Mouse (Mus musculus): ENCODE data around the gene Tex14. TPM values are rescaled to one million over a fixed set of nuclear protein-coding genes. Genes with fewer than 3 reads are reported as not detected.

The Tex14 gene
- total and polyA plus RNA-seq, 3 experiments: 0.42 TPM; not detected in 1

DNA sequence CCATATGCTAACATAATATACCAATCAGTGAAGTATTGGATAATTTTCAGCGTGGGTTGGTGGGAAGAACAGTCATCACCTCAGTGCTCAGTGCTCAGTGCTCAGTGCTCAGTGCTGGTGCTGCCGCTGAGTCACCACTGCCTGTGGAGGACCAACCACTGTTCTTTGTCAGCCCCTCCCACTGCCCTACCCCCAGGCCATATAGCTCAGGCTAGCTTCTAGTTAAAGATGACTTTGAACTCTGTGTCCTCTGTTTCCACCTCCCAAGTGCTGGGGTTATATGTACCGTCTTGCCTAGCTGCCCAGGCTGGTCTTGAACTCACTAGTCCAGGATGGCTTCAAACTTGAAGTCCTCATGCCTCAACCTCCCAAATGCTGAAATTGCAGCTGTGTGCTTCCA lies 84.1 kb downstream of the Tex14 start:
- Histone ChIP-seq H3K4me1 (ENCODE audit: control insufficient read depth in 1 of 2, insufficient read depth in 2 of 2, low read length in 2 of 2) (no peaks in the 10 kb centered on the region; a peak in 1 of 4 replicates), H3K79me2 (ENCODE audit: control insufficient read depth, insufficient read depth, low read length, poor library complexity) (no peaks in the 10 kb centered on the region)
- no peak for DNase-seq (ENCODE audit: low read depth, low spot score)

DNA sequence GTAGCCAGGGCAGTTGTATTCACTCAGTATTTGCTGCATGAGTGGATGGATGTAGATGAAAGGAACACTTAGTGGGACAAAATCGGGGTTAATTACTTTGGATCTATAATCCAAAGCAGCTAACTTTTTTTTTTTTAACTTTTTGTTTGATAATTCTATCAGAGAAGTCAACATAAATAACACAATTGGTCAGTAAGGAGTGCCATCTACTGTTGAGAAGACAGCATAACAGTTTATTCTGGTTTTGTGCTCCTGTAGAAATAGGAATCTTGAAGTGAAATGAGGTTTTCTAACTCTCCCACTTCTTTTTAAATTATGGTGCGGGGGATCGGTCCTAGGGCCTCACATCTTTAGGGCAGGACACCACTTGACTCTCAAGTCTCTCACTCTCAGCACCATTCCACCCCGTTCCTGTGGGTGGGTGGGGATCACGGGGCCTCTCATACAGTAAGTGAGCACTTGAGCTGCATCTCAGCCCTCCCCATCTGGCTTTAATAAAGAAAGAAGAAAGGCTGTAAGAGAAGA lies 99.9 kb downstream of the Tex14 start:
- H3K27me3 ChIP-seq (ENCODE audit: control insufficient read depth in 1 of 2, insufficient read depth in 2 of 2, low read length in 2 of 2): no peaks in the 10 kb centered on the region
- no peaks in the 10 kb centered on the region for H3K79me2 ChIP-seq (ENCODE audit: control insufficient read depth, insufficient read depth, low read length, poor library complexity)
- H3K9ac ChIP-seq (ENCODE audit: control insufficient read depth, low read depth, low read length, poor library complexity, severe bottlenecking): no peak overlapping the region
- no peaks in the 10 kb centered on the region for H3K9me3 ChIP-seq (replicated peaks; ENCODE audit: insufficient read depth, low read length)
- H3K4me1 ChIP-seq (ENCODE audit: control insufficient read depth in 1 of 2, insufficient read depth in 2 of 2, low read length in 2 of 2): peaks cover 7 to 11% of the 10 kb centered on the region in 2 experiments
- TF ChIP-seq GABPA (IDR thresholded peaks at IDR 0.05; ENCODE audit: low read depth, low read length): no peak
- TF ChIP-seq ZMIZ1 (IDR thresholded peaks at IDR 0.05; ENCODE audit: low read depth, low read length): no peak
- TF ChIP-seq SMC3 (IDR thresholded peaks at IDR 0.05; ENCODE audit: low read depth, low read length): peak; percentile 71
- TF ChIP-seq GATA1 (IDR thresholded peaks at IDR 0.05; ENCODE audit: low read depth, low read length): 0 out of 2 replicates have a peak, but pooled peaks have one; percentile 21
- no peak for TF ChIP-seq POLR2AphosphoS5 (IDR thresholded peaks at IDR 0.05; ENCODE audit: borderline replicate concordance, low read depth, low read length)
- no peak for TF ChIP-seq JUND (IDR thresholded peaks at IDR 0.05; ENCODE audit: low read depth, low read length)
- peak; percentile 92 for TF ChIP-seq RAD21 (IDR thresholded peaks at IDR 0.05; ENCODE audit: low read depth, low read length)
- TF ChIP-seq HCFC1 (IDR thresholded peaks at IDR 0.05; ENCODE audit: low read depth, low read length): no peak
- TF ChIP-seq SIN3A (IDR thresholded peaks at IDR 0.05; ENCODE audit: low read length): no peak
- TF ChIP-seq ZC3H11A (IDR thresholded peaks at IDR 0.05; ENCODE audit: low read depth, low read length): peak; percentile 61
- TF ChIP-seq ETS1 (IDR thresholded peaks at IDR 0.05; ENCODE audit: low read depth, low read length): 0 out of 2 replicates have a peak, but pooled peaks have one; percentile 18
- no peak for TF ChIP-seq ELF1 (IDR thresholded peaks at IDR 0.05; ENCODE audit: low read depth, low read length)
- TF ChIP-seq MXI1 (IDR thresholded peaks at IDR 0.05; ENCODE audit: low read depth, low read length): no peak
- no peak for TF ChIP-seq MAZ (IDR thresholded peaks at IDR 0.05; ENCODE audit: low read depth, low read length)
- TF ChIP-seq ZNF384 (IDR thresholded peaks at IDR 0.05; ENCODE audit: low read depth, low read length): peak; percentile 90
- TF ChIP-seq UBTF (IDR thresholded peaks at IDR 0.05; ENCODE audit: borderline replicate concordance, insufficient read depth, low read depth, low read length): no peak
- no peak for TF ChIP-seq MAFK (IDR thresholded peaks at IDR 0.05; ENCODE audit: borderline replicate concordance, low read depth, low read length)
- TF ChIP-seq BHLHE40 (IDR thresholded peaks at IDR 0.05; ENCODE audit: borderline replicate concordance, low read depth, low read length): no peak
- peak in 2 of 3 experiments; percentile 49 to 88; a peak in 4 of 6 replicates for TF ChIP-seq CTCF (IDR thresholded peaks at IDR 0.05 in 2 of 3, conservative IDR thresholded peaks at IDR 0.05 in 1 of 3; ENCODE audit: control insufficient read depth in 1 of 3, insufficient read depth in 1 of 3, low read depth in 2 of 3, low read length in 3 of 3, poor library complexity in 1 of 3, severe bottlenecking in 1 of 3)
- TF ChIP-seq KAT2A (conservative IDR thresholded peaks at IDR 0.05; ENCODE audit: low read depth, low read length): no peak
- no peak overlapping the region for H3K4me3 ChIP-seq (ENCODE audit: control insufficient read depth in 1 of 2, insufficient read depth in 1 of 2, low read depth in 2 of 2, low read length in 2 of 2)
- DNase-seq (ENCODE audit: low read depth, low spot score): peak; percentile 67
- no peak overlapping the region for H3K27ac ChIP-seq (ENCODE audit: control insufficient read depth, low read depth, low read length)
- H3K36me3 ChIP-seq (ENCODE audit: control insufficient read depth in 1 of 2, insufficient read depth in 2 of 2, low read length in 2 of 2): peaks cover 0 to 11% of the 10 kb centered on the region in 2 experiments; a peak in 2 of 4 replicates

More for the DNA sequence above, 84.1 kb downstream of the Tex14 start:
- Histone ChIP-seq H3K36me3 (ENCODE audit: control insufficient read depth in 1 of 2, insufficient read depth in 2 of 2, low read length in 2 of 2) (no peaks in the 10 kb centered on the region), H3K9me3 (replicated peaks; ENCODE audit: insufficient read depth, low read length) (no peaks in the 10 kb centered on the region), H3K27me3 (ENCODE audit: control insufficient read depth in 1 of 2, insufficient read depth in 2 of 2, low read length in 2 of 2) (no peaks in the 10 kb centered on the region), H3K4me3 (ENCODE audit: control insufficient read depth in 1 of 2, insufficient read depth in 1 of 2, low read depth in 2 of 2, low read length in 2 of 2) (no peak overlapping the region), H3K9ac (ENCODE audit: control insufficient read depth, low read depth, low read length, poor library complexity, severe bottlenecking) (no peak overlapping the region), H3K27ac (ENCODE audit: control insufficient read depth, low read depth, low read length) (no peak overlapping the region)
- TF ChIP-seq UBTF (IDR thresholded peaks at IDR 0.05; ENCODE audit: borderline replicate concordance, insufficient read depth, low read depth, low read length) (no peak), TCF12 (IDR thresholded peaks at IDR 0.05; ENCODE audit: low read depth, low read length) (no peak), CTCF (IDR thresholded peaks at IDR 0.05 in 2 of 3, conservative IDR thresholded peaks at IDR 0.05 in 1 of 3; ENCODE audit: control insufficient read depth in 1 of 3, insufficient read depth in 1 of 3, low read depth in 2 of 3, low read length in 3 of 3, poor library complexity in 1 of 3, severe bottlenecking in 1 of 3) (no peak), JUND (IDR thresholded peaks at IDR 0.05; ENCODE audit: low read depth, low read length) (no peak), NELFE (IDR thresholded peaks at IDR 0.05; ENCODE audit: low read depth, low read length) (no peak), RCOR1 (IDR thresholded peaks at IDR 0.05; ENCODE audit: low read depth, low read length) (no peak)
